Mouse (Mus musculus): ENCODE measurements around the gene Themis.

DNA sequence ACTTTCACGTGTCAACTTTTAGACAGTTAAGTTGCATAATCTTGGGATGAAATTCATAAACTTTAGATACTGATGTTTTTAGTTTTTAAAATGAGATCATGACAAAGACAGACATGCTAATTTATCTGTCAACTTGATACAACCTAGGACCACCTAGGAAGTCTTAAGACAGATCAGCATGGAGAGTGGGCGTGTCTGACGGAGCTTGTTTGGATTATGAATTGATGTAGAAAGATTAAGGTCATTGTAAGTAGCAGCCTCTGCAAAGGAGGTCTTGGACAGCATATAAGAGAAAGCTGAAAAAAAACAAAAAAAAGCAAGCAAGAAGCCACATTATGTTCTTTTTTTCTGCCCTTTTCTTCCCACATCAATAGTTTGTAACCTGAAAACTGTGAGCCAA is 154.2 kb downstream of the Themis start:
- TF ChIP-seq POLR2A (IDR thresholded peaks at IDR 0.05; ENCODE audit: control insufficient read depth, low read depth, low read length) (no peak), CTCF (IDR thresholded peaks at IDR 0.05; ENCODE audit: control insufficient read depth, insufficient read depth, insufficient replicate concordance, low read depth, low read length) (no peak)
